In genomic region chr9:50763331-50763730, GRCm38 (mm10) we compare ENCODE assay signal across 10 mouse cellular contexts. TPM values are rescaled to one million over a fixed set of nuclear protein-coding genes. Genes with fewer than 3 reads are reported as not detected.
DNase-seq lines count a peak whose midpoint lies in the region; TF ChIP-seq lines count a peak whose summit lies in the region.
"Had no signal": no experiment of that assay in that cellular context is flagged by ENCODE, and none has a peak within 500 bp of the region (broad histone marks: within the 10 kb centered on the region; RNA-seq: fewer than 3 reads in every experiment).

No protein-coding gene starts in this region.

- no peak for TF ChIP-seq POLR2A in cerebellum, adult 2 months (IDR thresholded peaks at IDR 0.05; ENCODE audit: borderline replicate concordance, insufficient read depth, low read length)

- H3K4me1 ChIP-seq in cerebellum, adult 2 months (ENCODE audit: control insufficient read depth, insufficient read depth, low read length): no peaks in the 10 kb centered on the region

- H3K27ac ChIP-seq in cerebellum, adult 2 months (ENCODE audit: insufficient read depth, low read length): no peak overlapping the region
- H3K27ac ChIP-seq: liver, embryonic 15.5 days had no signal

- TF ChIP-seq CTCF in cerebellum, adult 2 months (IDR thresholded peaks at IDR 0.05; ENCODE audit: borderline replicate concordance, insufficient read depth, low read depth, low read length): 0 out of 2 replicates have a peak, but pooled peaks have one; percentile 11

- H3K27me3 ChIP-seq in cerebellum, adult 2 months (ENCODE audit: control insufficient read depth, insufficient read depth, low read length): no peaks in the 10 kb centered on the region

- no peak overlapping the region for H3K4me3 ChIP-seq in cerebellum, adult 2 months (replicated peaks; ENCODE audit: insufficient read depth, low read depth, low read length)
- H3K4me3 ChIP-seq: erythroblast, embryonic 14.5 days; liver, embryonic 15.5 days had no signal

- no peak for DNase-seq in cerebellum, adult 2 months
- DNase-seq in cerebellum, postnatal 4 days (ENCODE audit: low spot score in 2 of 2): no peak
- peak; percentile 52 to 65 for DNase-seq in kidney, postnatal 4 days
- DNase-seq in kidney, adult 11 months: no peak
- peak; percentile 45 for DNase-seq in A20 (ENCODE audit: low read depth, low spot score)
- DNase-seq in induced T-regulatory cell, adult 2 months (ENCODE audit: low read depth): peak; percentile 31
- DNase-seq in spleen, postnatal 4 days (ENCODE audit: low spot score in 2 of 2): no peak
- DNase-seq in gastrocnemius, adult 8-10 months (ENCODE audit: low spot score in 2 of 2): no peak

- WGBS in cerebellum, adult 2 months: 52% methylated on average over 1 of the region's 1 CpGs

RNA-seq across cellular contexts. Expression of gene Fdxacb1, which starts 4.7 kb away (rescaled TPM):
- polyA plus RNA-seq in cerebellum, adult 2 months (2012; rRNA removed): 7.3 and 8.0 TPM in 2 replicates
- total RNA-seq in gastrocnemius, adult 8-10 months (2022): 1 to 10 TPM; 2.7 to 6.1 (median 3.4) TPM

RNA-seq across cellular contexts. Expression of gene Hspb2, which starts 11.2 kb away (rescaled TPM):
- polyA plus RNA-seq in cerebellum, adult 2 months (2012; rRNA removed): 3.2 and 3.4 TPM in 2 replicates
- total RNA-seq in gastrocnemius, adult 8-10 months (2022): 100 to 1,000 TPM; 118 to 146 (median 133) TPM
- polyA plus RNA-seq: erythroblast, embryonic 14.5 days had no signal

RNA-seq across cellular contexts. Expression of gene Alg9, which starts 11.5 kb away (rescaled TPM):
- polyA plus RNA-seq in cerebellum, adult 2 months (2012; rRNA removed): 22.5 and 23.7 TPM in 2 replicates
- total RNA-seq in gastrocnemius, adult 8-10 months (2022): 10 to 100 TPM in 1 of 4 experiments, 1 to 10 TPM in 3; 8.0 to 11.0 (median 9.3) TPM

RNA-seq across cellular contexts. Expression of gene 1110032A03Rik, which starts 12.0 kb away (rescaled TPM):
- polyA plus RNA-seq in cerebellum, adult 2 months (2012; rRNA removed): 84.5 and 87.8 TPM in 2 replicates
- total RNA-seq in gastrocnemius, adult 8-10 months (2022): 10 to 100 TPM; 12.1 to 15.4 (median 13.8) TPM

RNA-seq across cellular contexts. Expression of gene Cryab, which starts 12.2 kb away (rescaled TPM):
- polyA plus RNA-seq in cerebellum, adult 2 months (2012; rRNA removed): 296 and 364 TPM in 2 replicates
- total RNA-seq in gastrocnemius, adult 8-10 months (2022): 1,000 to 10,000 TPM; 1,194 to 1,381 (median 1,261) TPM
- polyA plus RNA-seq: erythroblast, embryonic 14.5 days had no signal

Comparison
In these comparisons a context has a peak if more than half of its experiments do, and no peak if none do; other contexts are left out.
1. DNase-seq: peak in kidney, postnatal 4 days (2 of 2), A20 (single experiment) and induced T-regulatory cell, adult 2 months (single experiment); none in cerebellum, adult 2 months (0 of 2), cerebellum, postnatal 4 days (0 of 2), kidney, adult 11 months (single experiment), spleen, postnatal 4 days (0 of 2) and gastrocnemius, adult 8-10 months (0 of 2).